Mouse (Mus musculus) layer of hippocampus, adult 18-20 months (tissue): ENCODE measurements around the gene Foxo3. TPM values are rescaled to one million over a fixed set of nuclear protein-coding genes. Genes with fewer than 3 reads are reported as not detected.

Experiments used
- DNase-seq, 2 experiments: peaks; one replicate each; pipeline ENCODE4 v3.0.0; 2022; ENCODE audit warnings: low spot score in 2 of 2
- total RNA-seq, 2 experiments: library from RNA; stranded (reverse); gene quantifications; 2 replicates each; pipeline ENCODE4 v1.2.3; 2021

The Foxo3 gene
- total RNA-seq, 2 experiments from 2014 or later, result 51.2 to 55.5 TPM

DNA sequence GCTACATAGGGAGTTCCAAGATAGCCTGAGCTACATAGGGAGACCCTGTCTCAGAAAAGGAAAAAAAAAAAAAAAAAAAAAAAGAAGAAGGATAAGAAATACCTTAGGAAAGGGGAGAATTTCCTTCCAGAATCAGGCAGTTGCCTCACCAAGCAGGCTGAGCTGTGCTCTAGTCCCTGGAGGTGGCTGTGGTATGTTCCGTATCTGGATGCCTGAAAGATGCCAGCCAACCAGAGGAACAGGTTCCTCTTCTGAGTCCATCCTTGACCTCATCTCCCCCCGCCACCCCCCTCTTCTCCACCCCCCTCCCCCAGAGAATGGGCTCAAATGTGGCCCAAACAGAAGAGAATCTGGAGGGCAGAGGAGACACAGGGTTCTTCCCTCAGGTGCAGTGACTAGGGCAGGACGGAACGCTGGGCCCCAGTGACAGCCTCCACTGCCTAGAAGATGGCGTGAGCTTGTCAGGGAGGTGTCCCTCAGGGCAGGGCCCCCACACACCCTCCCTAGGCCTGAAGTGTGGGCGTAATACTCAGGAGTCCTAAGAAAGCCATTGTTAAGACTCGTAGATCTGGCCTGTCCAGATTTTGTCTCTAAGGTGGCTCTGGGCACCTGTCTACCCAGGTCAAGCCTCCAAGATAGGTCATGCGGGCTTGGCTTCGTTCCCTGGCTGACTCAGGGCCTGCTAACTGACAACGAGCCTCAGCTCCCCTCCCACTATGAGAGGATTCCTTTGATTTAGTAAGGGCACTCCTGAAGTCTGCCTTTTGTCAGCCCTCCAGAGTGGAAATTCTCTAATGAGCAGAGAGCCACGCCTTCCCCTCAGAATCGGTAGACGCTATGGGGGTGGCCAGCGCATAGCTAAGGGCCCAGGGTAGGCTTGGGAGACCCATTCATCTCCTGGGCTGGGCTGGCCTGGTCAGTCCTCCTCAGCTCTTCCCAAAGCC, 141.5 kb downstream of the Foxo3 start:
- DNase-seq, result no peak

Other genes with a start within 250 kb of the Foxo3 start
- 10 to 100 TPM; 12.6 to 14.4 TPM for gene Afg1l, start 201.8 kb upstream of the Foxo3 start, total RNA-seq
- gene Snx3, start 225.3 kb upstream of the Foxo3 start, total RNA-seq, result 100 to 1,000 TPM; 195 to 219 TPM